Mouse (Mus musculus) liver, embryonic 14.5 days (tissue): ENCODE measurements around the gene 6430550D23Rik. TPM values are rescaled to one million over a fixed set of nuclear protein-coding genes. Genes with fewer than 3 reads are reported as not detected.
A peak's percentile ranks its signal among the peaks of the same experiment; 100 is the strongest.

ENCODE experiments used
- ATAC-seq: fragments of 200-750 bp; cut with Nextera tagmentation; 2 replicates; pipeline ENCODE4 v1.8.0; 2017; ENCODE audit warnings: moderate number of reproducible peaks, mild to moderate bottlenecking, moderate library complexity; ENCODE audit not compliant: insufficient read depth
- DNase-seq, 3 experiments: peaks; one replicate each; pipeline ENCODE4 v3.0.0-alpha.2; 2012 to 2013; ENCODE audit warnings: low read depth in 3 of 3, low spot score in 3 of 3
- H3K27ac ChIP-seq: fragments of 300-500 bp; sonication (generic); 2 replicates; pipeline ENCODE4 v1.5.1; 2014; ENCODE audit warnings: moderate library complexity, mild to moderate bottlenecking, control low read depth, inconsistent platforms
- H3K27me3 ChIP-seq: fragments of 300-500 bp; sonication (generic); 2 replicates; pipeline ENCODE4 v1.6.1; 2014; ENCODE audit warnings: mild to moderate bottlenecking, low read length, moderate library complexity; ENCODE audit not compliant: control insufficient read depth, insufficient read depth
- H3K36me3 ChIP-seq: fragments of 300-500 bp; sonication (generic); replicated peaks from 2 replicates; pipeline ENCODE4 v1.6.1; 2014; ENCODE audit warnings: low read depth; ENCODE audit not compliant: control insufficient read depth, insufficient read depth
- H3K4me1 ChIP-seq, 2 experiments: fragments of 200-500 bp in 1 of 2; fragments of 300-500 bp in 1 of 2; sonication (generic) in 1 of 2; replicated peaks; 2 replicates each; pipeline ENCODE4 v1.6.1; 2012 to 2014; ENCODE audit warnings: antibody characterized with exemption in 1 of 2, inconsistent platforms in 1 of 2, low read length in 1 of 2; ENCODE audit not compliant: control insufficient read depth in 2 of 2, insufficient read depth in 2 of 2
- H3K4me2 ChIP-seq: fragments of 300-500 bp; sonication (generic); 2 replicates; pipeline ENCODE4 v1.6.1; 2014; ENCODE audit warnings: low read depth, mild to moderate bottlenecking, control low read depth, moderate library complexity
- H3K4me3 ChIP-seq, 2 experiments: fragments of 200-500 bp in 1 of 2; fragments of 300-500 bp in 1 of 2; sonication (generic) in 1 of 2; 2 replicates each; pipeline ENCODE4 v1.5.1; 2012 to 2014; ENCODE audit warnings: low read depth in 2 of 2, low read length in 2 of 2, mild to moderate bottlenecking in 2 of 2, control low read depth in 1 of 2, inconsistent platforms in 1 of 2, moderate library complexity in 1 of 2; ENCODE audit not compliant: insufficient read depth in 1 of 2
- H3K9ac ChIP-seq: fragments of 300-500 bp; sonication (generic); replicated peaks from 2 replicates; pipeline ENCODE4 v1.6.1; 2014; ENCODE audit warnings: mild to moderate bottlenecking, control low read depth, moderate library complexity
- H3K9me3 ChIP-seq: fragments of 300-500 bp; sonication (generic); 2 replicates; pipeline ENCODE4 v1.6.1; 2016; ENCODE audit warnings: low read length, mixed read lengths; ENCODE audit not compliant: control insufficient read depth
- CTCF ChIP-seq: IDR thresholded peaks from 2 replicates; pipeline ENCODE4 v1.5.1; 2016; ENCODE audit warnings: antibody characterized with exemption, low read depth, control low read depth
- EP300 ChIP-seq: IDR thresholded peaks from 2 replicates; pipeline ENCODE4 v1.6.1; 2016; ENCODE audit warnings: antibody characterized with exemption, low read depth
- WGBS: fragments of 180-500 bp; shearing (Covaris S2); extraction: QIAGEN DNeasy Blood & Tissue Kit; methylation state at CpG from one replicate; pipeline ENCODE4 v1.1.7; 2014; ENCODE audit not compliant: insufficient replicate concordance; 5-methylcytosine and 5-hydroxymethylcytosine counted together
- polyA plus RNA-seq, 2 experiments: library from polyadenylated mRNA; depleted of rRNA in 1 of 2; stranded (reverse) in 1 of 2; unstranded in 1 of 2; fragments of >200 nt; fragmentation: Nextera tagmentation in 1 of 2; extraction: Ambion mirVana in 1 of 2; gene quantifications; 2 replicates each; pipeline versions ENCODE4 v1.2.1 to v1.2.3; 2012 to 2014

6430550D23Rik gene
- polyA plus RNA-seq (2012; rRNA removed), result 1.6 and 2.1 TPM in 2 replicates
- 0.41 and 1.9 TPM in 2 replicates for polyA plus RNA-seq (2014; fragmentation: Nextera tagmentation; extraction: Ambion mirVana)

GRCm38 (mm10) chr2:156007888-156008532, at the start of gene 6430550D23Rik, which contains the start of gene Ergic3:
Gene 6430550D23Rik, minus strand, starts transcription at chr2:156007977.
Gene Ergic3, plus strand, starts transcription at chr2:156008045.
- TF ChIP-seq CTCF (no peak), EP300 (no peak)
- peak; percentile 99 for ATAC-seq
- Histone ChIP-seq H3K27ac (peak within 1 kb of the TSS; percentile 53), H3K9ac (peak within 1 kb of the TSS; percentile 75), H3K36me3 (peaks cover 20% of the 10 kb centered on the region), H3K4me1 (peaks cover 3 to 5% of the 10 kb centered on the region in 2 experiments; a peak in 2 of 4 replicates), H3K9me3 (peaks cover 2% of the 10 kb centered on the region; the same call in 1 of the 2 replicates), H3K4me2 (peak within 1 kb of the TSS; percentile 79), H3K27me3 (no peaks in the 10 kb centered on the region), H3K4me3 (peak within 1 kb of the TSS; percentile 73 to 75)
- peak; percentile 97 to 98 (median 98) for DNase-seq
- under 1% methylated on average over 45 of the region's 45 CpGs for WGBS

- TF ChIP-seq CTCF (no peak), EP300 (no peak)
- H3K9ac ChIP-seq, result no peak within 1 kb of the TSS
- no peak for ATAC-seq
Observed at GRCm38 (mm10) chr2:156052816-156053215, 45.0 kb upstream of the 6430550D23Rik start, which contains the start of gene Fer1l4. Gene Fer1l4, minus strand, starts transcription at chr2:156052947.

GRCm38 (mm10) chr2:156047929-156048328, 40.2 kb upstream of the 6430550D23Rik start:
- no peaks in the 10 kb centered on the region; the same call in 1 of the 2 replicates for H3K27me3 ChIP-seq
- H3K4me2 ChIP-seq, result 0 out of 2 replicates have a peak overlapping the region, but pooled peaks have one; percentile 18
- H3K4me1 ChIP-seq, result no peaks in the 10 kb centered on the region
- H3K9me3 ChIP-seq, result no peaks in the 10 kb centered on the region
- no peak overlapping the region for H3K4me3 ChIP-seq
- no peak overlapping the region for H3K9ac ChIP-seq
- WGBS, result 11% methylated on average over 19 of the region's 19 CpGs
- H3K36me3 ChIP-seq, result no peaks in the 10 kb centered on the region
- no peak overlapping the region for H3K27ac ChIP-seq
- TF ChIP-seq EP300, result no peak
- no peak for TF ChIP-seq CTCF
- DNase-seq, result no peak
- no peak for ATAC-seq

More at GRCm38 (mm10) chr2:156052816-156053215, 45.0 kb upstream of the 6430550D23Rik start, which contains the start of gene Fer1l4:
- no peaks in the 10 kb centered on the region for H3K36me3 ChIP-seq
- no peak within 1 kb of the TSS for H3K4me2 ChIP-seq
- no peaks in the 10 kb centered on the region for H3K27me3 ChIP-seq
- no peaks in the 10 kb centered on the region for H3K4me1 ChIP-seq
- no peak within 1 kb of the TSS for H3K4me3 ChIP-seq
- no peak within 1 kb of the TSS for H3K27ac ChIP-seq
- 65% methylated on average over 9 of the region's 9 CpGs for WGBS
- H3K9me3 ChIP-seq, result no peaks in the 10 kb centered on the region
- no peak for DNase-seq

GRCm38 (mm10) chr2:156042903-156043302, 35.1 kb upstream of the 6430550D23Rik start:
- Histone ChIP-seq H3K4me2 (no peak overlapping the region), H3K4me1 (no peaks in the 10 kb centered on the region), H3K36me3 (no peaks in the 10 kb centered on the region), H3K27me3 (no peaks in the 10 kb centered on the region; the same call in 1 of the 2 replicates), H3K4me3 (no peak overlapping the region), H3K27ac (no peak overlapping the region), H3K9me3 (no peaks in the 10 kb centered on the region), H3K9ac (no peak overlapping the region)
- DNase-seq (no peak), ATAC-seq (no peak)
- 60% methylated on average over 8 of the region's 8 CpGs for WGBS
- TF ChIP-seq EP300 (no peak), CTCF (no peak)

- Histone ChIP-seq H3K27ac (no peak overlapping the region), H3K4me3 (no peak overlapping the region), H3K4me2 (no peak overlapping the region), H3K4me1 (no peaks in the 10 kb centered on the region), H3K27me3 (no peaks in the 10 kb centered on the region), H3K9ac (no peak overlapping the region), H3K36me3 (no peaks in the 10 kb centered on the region), H3K9me3 (no peaks in the 10 kb centered on the region)
- ATAC-seq (no peak), DNase-seq (no peak)
- WGBS, result 57% methylated on average over 3 of the region's 3 CpGs
- TF ChIP-seq EP300 (no peak), CTCF (no peak)
Observed at GRCm38 (mm10) chr2:156039390-156039789, 31.6 kb upstream of the 6430550D23Rik start.
